ENCODE assay signal across 16 mouse cellular contexts in the genomic region with DNA sequence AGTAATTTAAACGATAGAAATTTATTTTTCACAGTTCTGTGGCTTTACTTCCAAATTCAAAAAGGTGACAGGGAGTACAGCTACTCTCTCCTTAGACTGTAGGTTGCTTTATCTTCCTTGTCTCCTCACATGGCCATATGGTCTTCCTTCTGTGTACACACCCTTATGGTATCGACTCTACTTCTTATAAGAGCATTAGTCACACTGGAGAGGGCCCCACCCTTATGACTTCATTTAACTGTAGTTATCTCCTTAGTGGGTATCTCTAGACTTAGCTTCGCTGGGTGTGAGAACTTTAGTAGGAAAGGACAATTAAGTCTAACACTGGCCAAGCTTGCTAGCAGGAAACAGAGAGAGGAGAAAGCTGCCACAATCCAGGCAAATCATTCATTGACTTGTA.
"Had no signal": no experiment of that assay in that cellular context is flagged by ENCODE, and none has a peak within 500 bp of the region (broad histone marks: within the 10 kb centered on the region; RNA-seq: fewer than 3 reads in every experiment).

No protein-coding gene starts in this region.

- H3K4me1 ChIP-seq: midbrain, embryonic 10.5 days; midbrain, embryonic 12.5 days; neural tube, embryonic 13.5 days; neural tube, embryonic 15.5 days; stomach, embryonic 15.5 days had no signal

- ATAC-seq: midbrain, embryonic 16.5 days had no signal

- H3K9ac ChIP-seq: lung, embryonic 14.5 days; midbrain, embryonic 12.5 days; neural tube, embryonic 13.5 days; neural tube, embryonic 15.5 days; stomach, embryonic 15.5 days had no signal

- H3K27me3 ChIP-seq: midbrain, embryonic 12.5 days; neural tube, embryonic 13.5 days; neural tube, embryonic 15.5 days; stomach, embryonic 15.5 days had no signal

- DNase-seq: lung, adult 18-20 months; lung, embryonic 14.5 days; lung, postnatal 4 days; midbrain, embryonic 14.5 days; retina, postnatal 1 day; right cerebral cortex, adult 18-20 months; thymus, adult 18-20 months; thymus, postnatal 14 days; thymus, postnatal 36 days had no signal

- H3K9me3 ChIP-seq: midbrain, embryonic 10.5 days; midbrain, embryonic 12.5 days; neural tube, embryonic 13.5 days; neural tube, embryonic 15.5 days; stomach, embryonic 15.5 days had no signal

- H3K36me3 ChIP-seq: midbrain, embryonic 10.5 days; midbrain, embryonic 12.5 days; neural tube, embryonic 13.5 days; neural tube, embryonic 15.5 days; stomach, embryonic 15.5 days had no signal

- H3K27ac ChIP-seq: midbrain, embryonic 10.5 days; midbrain, embryonic 12.5 days; neural tube, embryonic 13.5 days; neural tube, embryonic 15.5 days; stomach, embryonic 15.5 days had no signal

- H3K4me3 ChIP-seq: midbrain, embryonic 10.5 days; midbrain, embryonic 12.5 days; myocyte; neural tube, embryonic 13.5 days; neural tube, embryonic 15.5 days; stomach, embryonic 15.5 days had no signal

- H3K4me2 ChIP-seq: lung, embryonic 14.5 days; midbrain, embryonic 12.5 days; neural tube, embryonic 13.5 days; neural tube, embryonic 15.5 days; stomach, embryonic 15.5 days had no signal
